Mouse (Mus musculus) telencephalon, adult 2 months (tissue): ENCODE measurements around the gene Atp6v0e2.

Experiments
- DNase-seq: peaks from one replicate; pipeline ENCODE4 v3.0.0-alpha.2; 2011; ENCODE audit warnings: low read depth, low spot score

The Atp6v0e2 gene

GRCm38 (mm10) chr6:48573280-48573679, 35.9 kb downstream of the Atp6v0e2 start:
- no peak for DNase-seq

GRCm38 (mm10) chr6:48573981-48574380, 36.6 kb downstream of the Atp6v0e2 start:
- DNase-seq, result no peak

- DNase-seq, result no peak
Observed at GRCm38 (mm10) chr6:48578736-48579135, 41.3 kb downstream of the Atp6v0e2 start.

GRCm38 (mm10) chr6:48579215-48579648, 41.8 kb downstream of the Atp6v0e2 start:
- no peak for DNase-seq

DNA sequence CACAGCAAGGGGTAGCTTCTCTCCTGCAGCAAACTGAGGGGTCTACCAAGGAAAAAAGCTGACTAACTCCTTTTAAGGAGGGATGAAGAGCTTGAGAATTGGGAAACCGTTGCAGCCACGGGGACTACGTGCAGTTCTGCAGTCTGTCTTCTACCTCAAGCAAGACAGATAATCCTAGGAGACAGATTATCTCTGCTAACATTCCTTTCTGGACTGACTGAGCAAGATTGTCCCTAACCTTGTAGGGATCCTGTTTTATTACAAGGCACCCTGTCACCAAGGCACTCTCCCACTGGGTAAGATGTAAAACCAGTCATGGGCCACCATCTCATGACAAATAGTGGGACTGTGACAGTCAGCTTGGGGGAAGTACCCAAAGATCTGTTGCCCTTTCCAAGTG, 43.8 kb downstream of the Atp6v0e2 start:
- no peak for DNase-seq

GRCm38 (mm10) chr6:48582037-48582436, 44.6 kb downstream of the Atp6v0e2 start:
- no peak for DNase-seq

GRCm38 (mm10) chr6:48589194-48589750, 51.9 kb downstream of the Atp6v0e2 start, which contains the start of gene Gm45021:
Gm45021 (plus strand) TSS chr6:48589610.
- no peak for DNase-seq
